Mouse (Mus musculus) urinary bladder, postnatal 14 days (tissue): ENCODE measurements around the gene Filip1l.

ENCODE experiments used
- DNase-seq: peaks from one replicate; pipeline ENCODE4 v3.0.0; 2021; ENCODE audit warnings: low spot score

Filip1l gene

DNA sequence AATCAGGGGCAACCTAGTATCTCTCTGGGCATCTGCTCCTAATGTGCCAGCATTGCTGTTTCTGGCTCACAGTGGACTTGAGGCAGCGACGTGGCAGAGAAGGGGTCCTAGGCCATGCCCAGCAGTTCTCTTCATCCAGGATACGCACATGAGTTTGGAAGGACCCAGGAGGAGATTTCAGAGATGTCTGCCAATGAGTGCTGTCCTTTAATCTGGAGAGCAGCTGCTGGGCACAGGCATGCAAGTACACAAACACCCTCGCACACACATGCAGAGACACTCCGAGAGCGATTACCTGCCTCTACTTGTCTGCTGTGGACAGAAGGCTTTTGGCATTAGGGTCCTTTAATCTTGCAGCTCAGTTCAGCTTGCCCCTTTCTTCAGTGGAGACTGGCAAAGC lies at the start of gene Filip1l:
Filip1l (plus strand) TSS at position 343 of the 400 bp plus-strand sequence.
- no peak for DNase-seq

DNA sequence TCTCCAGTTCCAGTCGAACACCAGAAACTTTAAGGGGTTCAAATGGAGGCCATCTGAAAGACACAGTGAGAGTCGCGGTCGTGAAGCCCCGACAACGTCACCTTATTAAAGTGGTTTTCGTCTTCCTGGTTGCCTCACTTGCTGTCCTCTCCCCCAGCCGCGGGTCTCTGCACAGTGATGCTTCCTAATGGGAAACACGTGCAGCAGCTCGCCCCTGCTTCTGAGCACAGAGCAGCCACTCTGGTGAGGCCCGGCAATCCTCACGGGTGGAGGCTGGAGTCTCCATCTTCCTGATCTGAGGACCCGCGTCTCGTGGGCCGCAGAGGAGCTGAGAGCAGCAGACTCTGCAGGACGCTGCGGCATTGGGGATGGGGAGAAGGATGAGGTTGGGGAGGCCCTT lies 49.2 kb upstream of the Filip1l start:
- no peak for DNase-seq

DNA sequence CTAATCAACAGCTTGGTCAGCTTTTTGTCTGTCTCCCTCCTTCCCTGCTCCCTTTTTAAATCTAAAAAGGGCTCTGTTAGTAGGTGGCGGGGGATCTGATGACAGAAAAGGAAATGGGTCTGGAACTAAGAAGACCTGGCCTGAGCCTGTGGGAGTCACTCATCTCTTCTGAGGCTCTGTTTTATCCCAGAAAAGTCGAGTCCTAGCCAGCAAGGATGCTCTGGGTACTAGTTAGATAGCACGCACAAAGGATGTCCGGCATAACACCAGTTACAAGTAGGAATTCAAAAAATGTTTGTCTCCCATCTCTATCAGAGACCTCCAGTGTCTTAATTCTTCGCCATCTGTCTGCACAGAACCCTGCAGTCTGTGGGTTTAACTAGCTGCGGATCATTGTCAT lies 47.4 kb upstream of the Filip1l start:
- DNase-seq: no peak

DNA sequence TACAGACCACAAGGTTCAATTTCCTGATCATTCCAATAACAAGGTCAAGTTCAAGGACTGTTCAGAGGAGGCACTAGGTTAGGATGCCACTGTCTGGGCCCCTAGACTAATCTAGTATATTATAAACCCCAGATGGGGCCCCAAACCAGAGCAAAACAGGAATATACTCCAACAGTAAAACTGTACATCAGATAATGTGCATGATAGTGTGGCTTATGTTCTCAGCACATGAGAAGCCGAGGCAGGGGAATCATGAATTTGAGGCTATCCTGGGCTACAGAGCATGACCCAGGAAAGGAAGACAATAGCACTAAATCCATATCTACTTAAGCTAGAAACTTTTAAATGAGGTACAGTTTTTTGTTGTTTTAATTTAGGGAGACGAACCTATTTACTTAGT lies 40.8 kb upstream of the Filip1l start:
- no peak for DNase-seq

DNA sequence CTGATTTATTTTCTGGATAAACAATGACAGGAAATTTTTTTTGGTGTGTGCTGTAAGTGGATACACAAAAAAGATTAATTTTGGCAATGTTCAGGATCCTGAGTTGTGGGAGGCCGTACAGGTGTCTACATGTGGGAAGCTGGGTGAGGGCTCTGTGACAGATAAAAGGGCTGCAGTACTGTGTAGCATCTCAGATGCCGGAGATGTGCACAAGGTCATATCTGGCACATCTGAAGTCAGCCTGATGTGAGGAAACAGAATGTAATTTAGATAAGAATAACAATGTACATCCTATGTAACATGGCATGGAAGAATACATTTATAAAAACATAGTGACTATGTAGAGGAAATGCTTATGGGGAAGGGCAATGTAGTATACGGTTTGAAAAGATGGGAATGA lies 39.4 kb upstream of the Filip1l start:
- no peak for DNase-seq

DNA sequence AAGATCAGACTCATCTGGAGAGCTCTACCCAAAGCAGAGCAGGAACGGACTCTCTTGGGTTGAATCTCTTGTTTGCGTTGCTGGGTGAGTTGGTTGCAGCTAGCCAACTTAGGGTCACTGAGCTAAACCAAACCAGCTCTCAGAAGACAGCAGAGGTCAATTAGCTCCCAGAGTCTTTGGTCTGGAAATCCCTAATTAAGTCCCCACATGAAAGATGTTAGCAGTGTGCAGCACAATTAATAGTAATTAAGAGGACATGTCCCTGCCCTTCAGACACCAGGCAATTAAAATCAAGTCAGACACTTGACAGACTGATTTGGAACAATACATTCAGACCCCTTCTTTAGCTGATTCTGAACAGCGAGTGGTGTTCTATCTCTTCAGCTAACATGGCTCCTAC lies 38.7 kb upstream of the Filip1l start:
- no peak for DNase-seq

DNA sequence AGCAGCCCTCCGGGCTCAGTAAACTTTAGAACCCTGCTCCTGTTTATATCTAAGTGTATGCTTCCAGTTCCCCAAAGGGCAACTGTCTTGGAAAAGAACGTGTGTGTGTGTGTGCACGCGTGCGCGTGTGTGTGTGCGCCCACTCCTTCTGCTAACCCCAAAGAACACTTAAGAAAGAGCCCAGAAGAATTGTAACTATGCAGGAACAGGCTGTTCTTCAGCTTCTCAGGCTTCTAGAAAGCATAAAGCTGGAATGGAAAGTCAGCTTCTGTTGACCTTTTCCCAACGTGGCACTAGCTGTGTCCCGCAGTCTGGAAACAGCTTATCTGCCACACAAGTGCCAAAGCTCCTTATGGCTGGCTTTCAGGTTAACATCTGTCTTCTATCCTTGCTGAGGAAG lies 37.9 kb upstream of the Filip1l start:
- no peak for DNase-seq

DNA sequence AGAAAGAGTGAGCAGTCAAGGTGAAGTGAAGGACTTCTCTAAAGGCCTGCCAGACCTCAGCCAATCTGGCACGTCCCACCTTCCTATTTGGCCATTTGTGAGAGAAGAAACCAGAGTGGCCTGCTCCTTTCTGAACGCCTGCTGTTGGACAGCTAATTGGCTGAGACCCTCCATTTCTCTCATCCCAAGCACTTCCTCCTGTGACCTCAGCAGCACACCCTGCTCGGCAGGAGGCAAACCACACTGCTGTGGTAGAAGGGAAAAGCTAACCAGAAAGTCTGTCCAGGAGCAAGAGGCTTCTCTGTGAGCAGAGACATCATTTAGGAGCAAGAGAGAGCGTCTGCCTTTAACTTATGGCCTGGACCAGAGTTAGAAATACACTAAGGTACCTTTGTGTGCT lies 35.8 kb upstream of the Filip1l start:
- no peak for DNase-seq

DNA sequence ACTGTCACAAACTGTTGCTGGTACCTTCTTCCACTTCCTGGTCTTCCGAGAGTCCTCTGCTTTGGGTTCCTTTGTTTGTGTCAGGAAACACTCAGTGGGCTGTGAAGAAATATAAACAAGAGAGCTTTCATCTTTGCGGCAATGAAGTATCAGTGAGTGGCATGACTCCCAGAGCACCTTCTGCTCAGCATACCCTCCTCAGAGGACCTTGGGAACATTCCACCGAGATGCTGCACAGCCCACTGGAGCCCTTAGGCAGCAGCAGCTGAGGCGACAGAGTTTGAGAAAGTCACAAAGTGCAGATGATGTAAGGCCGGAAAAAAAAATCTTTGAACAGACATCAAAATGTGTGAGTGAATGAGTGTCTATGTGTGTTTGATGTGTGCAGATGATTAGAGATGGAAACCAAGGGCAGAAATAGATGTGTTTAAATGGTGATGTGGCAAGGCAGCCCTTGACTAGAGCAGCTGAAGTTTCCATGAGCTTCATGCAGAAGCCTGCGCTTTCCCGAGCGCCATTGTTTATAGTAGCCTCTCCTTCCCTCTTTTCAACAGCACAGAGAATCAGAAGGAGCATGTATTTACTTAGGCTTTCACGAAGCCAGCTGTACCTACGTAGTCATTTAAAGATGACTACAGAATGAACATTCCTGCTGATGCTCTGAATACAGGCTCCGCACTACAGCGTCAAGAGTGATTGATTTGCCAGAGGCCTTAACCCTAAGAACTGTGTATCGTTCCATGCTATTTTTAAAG lies 34.8 kb upstream of the Filip1l start:
- no peak for DNase-seq

DNA sequence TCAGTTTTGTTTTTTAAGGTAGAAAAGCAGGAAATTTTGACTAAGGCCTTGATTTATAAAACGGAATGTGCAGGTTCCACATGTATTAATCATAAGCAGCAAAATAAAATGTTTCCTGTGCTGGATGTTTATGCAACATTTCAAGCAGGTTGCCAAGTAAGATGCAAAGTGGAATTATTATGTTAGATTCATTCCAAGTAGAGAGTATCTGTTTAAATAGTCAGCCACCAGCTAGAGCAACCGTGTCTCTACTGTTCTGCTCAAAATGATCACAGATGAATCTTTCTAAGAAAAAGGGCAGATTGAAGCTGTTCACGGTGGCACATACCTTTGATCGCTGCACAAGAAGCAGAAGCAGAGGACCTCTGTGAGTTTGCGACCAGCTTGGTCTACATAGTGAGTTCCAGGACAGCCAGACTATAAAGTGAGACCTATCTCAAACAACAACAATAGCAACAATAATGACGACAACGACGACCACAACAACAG lies 34.2 kb upstream of the Filip1l start:
- DNase-seq: no peak

DNA sequence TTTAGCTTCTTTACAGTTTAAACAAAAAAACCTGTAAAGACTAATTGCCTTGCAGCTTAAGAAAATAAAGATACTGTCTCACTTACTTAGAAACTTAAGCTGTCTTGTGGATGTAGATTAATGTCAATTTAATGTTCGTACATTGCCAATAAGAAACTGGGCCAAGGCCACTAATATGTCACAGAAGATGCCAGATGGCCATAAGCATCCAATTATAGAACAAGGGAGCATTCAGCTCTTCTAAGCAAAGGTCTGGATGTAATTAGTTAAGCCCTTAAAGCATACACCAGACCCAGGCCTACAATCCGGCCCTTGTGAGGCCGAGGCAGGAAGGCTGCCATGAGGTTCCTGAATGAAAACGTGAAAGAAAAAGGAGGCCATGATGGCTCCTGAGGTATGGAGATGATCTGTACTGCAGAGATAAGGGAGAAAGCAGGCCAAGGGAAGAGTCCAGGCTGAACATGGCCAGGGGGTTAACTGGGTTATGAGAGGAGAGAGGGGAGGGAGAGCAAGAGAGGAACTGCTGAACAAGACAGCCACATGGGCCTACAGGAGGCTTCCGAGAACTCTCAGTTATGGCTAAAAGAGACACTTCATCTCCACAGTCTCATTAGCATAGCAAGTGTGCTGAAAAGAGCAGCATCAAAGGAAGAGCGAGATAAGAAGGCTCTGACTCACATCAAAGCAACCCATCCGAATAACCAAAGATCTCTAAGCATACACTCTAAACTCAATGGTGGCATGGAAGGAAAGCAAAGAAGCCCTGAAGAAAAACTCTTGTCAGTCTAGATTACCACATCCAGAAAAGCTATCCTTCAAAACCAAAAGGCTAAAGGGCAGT lies 33.4 kb upstream of the Filip1l start:
- DNase-seq: no peak

DNA sequence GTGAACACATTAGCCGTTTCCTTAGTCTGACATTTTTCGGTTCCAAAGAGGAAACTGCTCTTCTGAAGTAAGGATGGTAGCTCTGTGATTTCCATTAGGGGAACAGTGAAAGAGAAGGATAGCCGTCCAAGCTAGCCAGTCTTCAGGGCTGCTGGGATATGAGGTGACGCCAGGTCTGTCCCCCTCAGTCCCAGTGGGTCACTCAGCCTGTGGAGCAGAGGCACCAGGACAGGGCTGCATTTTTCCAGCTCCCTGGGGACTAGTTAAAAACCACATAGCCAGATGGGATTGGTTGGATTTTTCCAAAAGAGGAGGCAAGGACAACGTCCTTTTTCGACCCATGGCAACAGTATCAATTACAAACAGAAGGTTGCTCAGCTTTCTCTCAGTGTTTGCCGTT lies 25.9 kb upstream of the Filip1l start:
- DNase-seq: no peak

DNA sequence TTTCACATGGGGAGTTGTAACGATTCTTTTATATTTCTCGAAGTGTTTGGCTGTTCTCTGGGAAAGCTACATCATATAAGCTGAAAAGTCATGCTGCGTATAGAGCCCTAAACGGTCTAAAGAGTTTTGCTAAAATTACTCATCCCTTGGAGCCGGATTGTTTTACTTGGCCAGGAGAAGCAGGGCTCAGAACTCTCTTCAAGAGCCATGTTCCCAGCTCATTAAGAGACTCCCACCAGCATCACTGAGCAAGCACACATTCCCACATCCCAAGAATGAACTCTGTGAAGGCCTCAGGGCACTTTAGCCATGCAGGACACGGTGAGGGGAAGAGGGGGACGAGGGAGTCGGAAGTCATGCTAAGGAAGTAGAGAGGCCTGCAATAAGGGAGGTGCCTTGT lies 23.9 kb upstream of the Filip1l start:
- DNase-seq: no peak

DNA sequence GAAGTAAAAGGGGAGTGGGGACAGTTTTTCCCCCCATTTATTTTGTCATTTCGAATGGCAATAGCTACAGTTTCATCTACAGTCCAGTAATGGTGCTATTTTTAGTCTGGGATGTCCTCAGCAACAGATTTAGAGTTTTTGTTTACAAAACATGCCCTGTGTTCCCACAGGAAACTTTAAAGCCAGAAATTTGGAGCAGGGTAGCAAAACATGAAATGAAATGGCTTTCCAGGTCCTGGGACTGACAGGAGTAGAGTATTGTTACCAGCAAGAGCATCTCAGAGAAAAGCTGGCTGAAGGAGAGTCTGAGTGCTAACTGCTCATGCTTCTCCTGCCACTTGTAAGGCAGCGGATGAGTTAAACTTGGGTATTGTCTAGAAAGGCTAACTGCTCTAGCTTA lies 22.8 kb upstream of the Filip1l start:
- DNase-seq: no peak

DNA sequence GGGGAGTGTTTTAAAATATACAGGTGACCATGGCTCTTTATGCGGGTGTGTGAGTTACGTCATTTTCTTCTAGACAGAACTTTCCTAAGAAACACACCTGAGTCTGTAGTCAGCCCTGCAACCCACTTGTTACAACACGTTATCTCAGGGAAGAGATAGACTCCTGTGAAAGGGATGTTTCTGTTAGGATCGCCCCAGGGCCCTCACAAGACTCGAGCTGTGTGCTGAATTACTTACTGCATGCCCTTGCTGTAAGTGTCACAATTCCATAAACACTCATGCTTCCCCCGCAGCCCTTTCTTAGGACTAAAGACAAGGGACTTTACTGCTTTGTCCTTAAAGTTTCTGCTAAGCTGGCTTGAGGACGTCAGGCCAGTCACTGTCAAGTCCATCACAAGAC lies 20.6 kb upstream of the Filip1l start:
- DNase-seq: no peak

DNA sequence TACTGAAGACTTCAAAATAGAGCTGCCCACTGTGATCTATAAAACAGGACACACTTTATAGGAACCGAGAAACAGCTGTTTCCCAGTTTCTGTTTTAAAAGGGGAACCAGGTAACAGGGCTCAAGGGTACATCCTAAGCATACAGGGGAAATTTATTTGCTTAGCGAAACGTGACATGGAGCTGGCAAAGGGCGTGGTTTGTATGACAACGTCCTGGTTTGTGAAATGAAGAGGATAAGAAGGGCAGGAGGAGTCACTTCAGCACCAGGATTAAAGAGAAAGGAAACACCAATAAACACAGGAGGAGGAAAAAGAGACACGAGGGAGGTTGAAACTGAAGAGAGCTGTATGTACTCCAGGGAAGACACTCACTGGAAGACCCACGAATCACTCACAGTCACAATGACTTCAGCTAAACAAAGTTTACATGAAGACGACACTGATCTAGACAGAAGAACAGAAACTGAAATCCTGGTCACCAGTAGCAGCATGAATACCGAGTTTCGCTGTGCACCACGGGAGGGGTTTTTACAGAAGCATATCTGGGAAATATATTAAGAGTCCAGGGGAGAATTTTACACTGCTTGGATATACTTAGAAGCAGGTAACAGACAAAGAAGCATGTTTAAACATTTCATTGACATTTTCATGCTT lies 16.0 kb upstream of the Filip1l start:
- no peak for DNase-seq

DNA sequence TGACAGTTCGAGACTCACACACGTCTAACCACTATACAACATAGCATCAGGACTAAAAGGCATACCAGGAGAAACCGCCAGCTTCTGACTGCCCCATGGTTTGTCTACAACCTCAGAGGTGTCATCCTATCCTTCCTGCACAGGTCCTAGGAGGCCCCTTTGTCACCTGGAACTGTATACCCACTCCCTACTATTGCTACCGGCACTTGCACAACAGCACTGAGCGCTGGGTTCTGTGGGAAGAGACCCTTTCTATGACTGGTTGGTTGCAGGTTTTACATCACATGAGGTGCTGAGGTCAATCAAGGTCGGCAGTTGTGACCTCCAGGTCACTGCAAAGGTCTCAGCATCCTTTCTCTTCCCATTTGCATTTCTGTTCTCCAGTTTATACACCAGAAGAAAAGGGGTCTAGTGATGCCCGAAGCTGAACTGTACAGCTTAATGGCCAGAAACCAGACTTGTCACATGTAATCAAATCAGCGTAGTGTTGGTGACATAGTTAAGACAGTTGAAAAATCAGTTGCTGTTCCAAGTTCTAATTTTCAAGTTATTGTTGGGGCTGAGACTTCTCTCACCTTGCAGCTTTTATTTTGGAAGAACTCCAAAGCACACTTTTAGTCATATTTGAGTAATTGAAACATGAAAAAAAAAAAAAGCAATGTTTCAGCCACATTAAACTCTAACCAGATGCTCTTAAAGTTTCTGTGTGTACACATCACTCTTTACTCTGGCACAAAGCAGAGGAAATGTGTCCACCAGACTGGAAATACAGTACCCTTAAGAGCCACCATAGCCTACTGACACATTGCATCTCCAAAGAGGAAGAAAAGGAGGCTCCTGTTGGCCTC lies 12.9 kb upstream of the Filip1l start:
- DNase-seq: no peak

DNA sequence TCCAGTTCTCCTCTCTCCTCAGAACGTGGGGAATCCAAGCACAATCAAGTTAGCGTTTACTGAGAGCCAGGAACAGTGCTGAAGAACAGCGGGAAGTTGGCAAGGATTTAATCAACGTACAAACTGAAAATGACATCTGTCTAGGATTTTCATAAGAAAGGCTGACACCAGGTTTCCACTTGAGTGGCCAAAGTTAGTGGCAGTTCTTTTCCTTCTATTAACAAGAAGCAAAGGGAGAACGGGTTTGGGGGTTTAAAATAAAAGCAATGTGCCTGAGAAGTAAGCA lies 12.3 kb upstream of the Filip1l start:
- no peak for DNase-seq

DNA sequence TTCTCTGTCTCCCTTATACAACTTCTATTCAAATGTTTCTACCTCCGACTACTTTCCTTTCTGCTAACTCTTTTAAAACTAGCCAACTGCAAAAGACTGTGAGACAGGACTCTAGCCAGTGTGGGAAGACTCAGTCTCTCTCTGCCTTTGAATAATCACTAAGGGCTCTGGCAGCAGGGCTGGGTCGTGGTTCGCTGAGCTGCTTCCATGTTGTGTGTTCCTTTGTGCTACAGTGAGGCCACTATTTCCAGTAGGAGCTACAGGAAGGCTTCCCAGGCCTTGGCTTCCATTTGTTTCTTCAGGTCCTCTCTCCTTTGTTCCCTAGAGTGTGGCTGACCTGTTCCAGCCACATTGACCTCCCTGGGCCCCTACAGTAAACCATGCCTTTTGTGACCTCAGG lies 6.6 kb upstream of the Filip1l start:
- DNase-seq: no peak

DNA sequence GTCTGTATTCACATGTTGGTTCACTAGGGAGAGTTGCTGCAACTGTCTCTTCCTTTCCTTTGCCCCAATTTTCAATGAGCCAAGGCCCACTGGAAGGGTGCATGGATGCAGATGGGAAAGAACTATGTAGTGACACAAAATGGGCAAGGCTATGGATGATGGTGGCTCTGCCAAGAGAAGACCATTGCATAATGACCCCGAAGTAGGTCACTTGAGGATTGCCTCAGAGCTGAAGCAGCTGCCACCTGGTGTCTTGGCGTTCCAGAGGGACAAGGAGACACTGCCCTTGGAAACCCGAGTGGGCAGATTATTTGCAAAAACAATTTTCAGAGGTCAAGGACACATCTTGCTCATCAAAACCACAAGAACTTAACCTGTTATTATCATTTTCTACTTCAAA lies 3.9 kb upstream of the Filip1l start:
- no peak for DNase-seq

DNA sequence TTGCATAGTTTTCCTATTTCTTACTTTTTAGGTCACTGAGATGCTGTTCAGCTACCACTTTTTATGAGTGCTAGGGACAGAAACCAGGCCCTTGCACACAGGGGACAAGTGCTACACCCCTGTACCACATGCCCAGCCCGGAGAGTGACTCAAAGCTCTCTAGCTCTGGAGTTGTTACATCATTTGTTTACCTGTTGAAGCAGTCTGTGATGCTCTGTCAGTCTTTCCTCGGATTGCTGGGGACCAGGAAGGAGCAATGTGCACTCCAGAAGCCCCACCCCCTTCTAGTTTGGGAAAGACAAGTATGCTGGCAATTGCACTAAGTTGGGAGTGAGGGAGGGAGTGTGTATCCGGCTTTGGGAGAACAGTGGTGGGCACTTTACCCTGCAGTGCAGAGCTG lies 3.2 kb upstream of the Filip1l start:
- no peak for DNase-seq

DNA sequence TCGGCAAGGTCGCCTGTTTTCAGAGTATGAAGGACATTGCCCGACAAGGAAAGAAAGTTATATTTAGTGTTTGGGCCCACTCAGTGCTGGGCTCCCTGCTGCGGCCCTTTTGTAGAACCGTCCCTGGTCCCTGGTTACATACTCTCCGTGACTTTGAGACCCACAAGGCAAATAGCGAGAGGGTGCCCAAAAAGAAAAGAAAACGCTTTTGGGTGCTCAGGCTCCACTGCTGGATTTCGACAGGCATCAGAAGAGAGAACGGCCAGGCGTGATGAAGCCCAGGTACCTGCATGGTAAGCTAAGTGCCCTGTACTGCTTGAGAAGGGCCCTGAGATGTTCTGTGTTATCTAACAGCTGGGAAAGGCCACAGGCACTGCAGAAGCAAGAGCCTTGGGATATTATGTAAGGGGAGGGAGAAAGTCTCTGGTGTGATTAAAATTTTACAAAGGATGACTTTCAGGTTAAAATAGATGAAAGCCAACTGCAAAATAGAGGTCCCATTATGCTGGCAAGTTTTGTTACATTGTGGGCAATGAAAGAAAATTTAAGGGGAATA lies 351 bp downstream of the Filip1l start:
- no peak for DNase-seq
